Mouse (Mus musculus) adrenal gland (tissue): ENCODE results near the gene Tbc1d9.

ENCODE experiments used
- intact Hi-C: fragments of 180-260 bp; cut with DNase I; formaldehyde crosslinking; loops from one replicate; pipeline ENCODE4 v1.15.1; 2025

Tbc1d9 gene

GRCm38 (mm10) chr8:83315691-83316090, 150.5 kb downstream of the Tbc1d9 start:
- intact Hi-C loops: no loop called here

- intact Hi-C loops: no loop called here
These were observed 155.4 kb downstream of the Tbc1d9 start for GRCm38 (mm10) chr8:83320543-83320942.

GRCm38 (mm10) chr8:83322374-83322773, 157.2 kb downstream of the Tbc1d9 start:
- intact Hi-C loops: no loop called here
